Mouse (Mus musculus) stomach, postnatal 0 days (tissue): Measurements from ENCODE around the gene Ddc. TPM values are rescaled to one million over a fixed set of nuclear protein-coding genes. Genes with fewer than 3 reads are reported as not detected.

Experiments used
- ATAC-seq: fragments of 200-750 bp; cut with Nextera tagmentation; 2 replicates; pipeline ENCODE4 v1.8.0; 2017; ENCODE audit not compliant: low FRiP score, low TSS enrichment
- DNase-seq: peaks from one replicate; pipeline ENCODE4 v3.0.0-alpha.2; 2016; ENCODE audit warnings: low spot score
- H3K27ac ChIP-seq: fragments of 300-500 bp; sonication (generic); replicated peaks from 2 replicates; pipeline ENCODE4 v1.5.1; 2014; ENCODE audit warnings: mild to moderate bottlenecking, control low read depth
- H3K27me3 ChIP-seq: fragments of 300-500 bp; sonication (generic); 2 replicates; pipeline ENCODE4 v1.6.1; 2014; ENCODE audit warnings: low read length; ENCODE audit not compliant: control insufficient read depth, insufficient read depth
- H3K36me3 ChIP-seq: fragments of 300-500 bp; sonication (generic); 2 replicates; pipeline ENCODE4 v1.6.1; 2014; ENCODE audit warnings: low read length, mixed read lengths; ENCODE audit not compliant: control insufficient read depth, insufficient read depth
- H3K4me1 ChIP-seq: fragments of 300-500 bp; sonication (generic); replicated peaks from 2 replicates; pipeline ENCODE4 v1.6.1; 2014; ENCODE audit warnings: antibody characterized with exemption; ENCODE audit not compliant: control insufficient read depth, insufficient read depth
- H3K4me2 ChIP-seq: fragments of 300-500 bp; sonication (generic); replicated peaks from 2 replicates; pipeline ENCODE4 v1.6.1; 2014; ENCODE audit warnings: low read depth, mild to moderate bottlenecking, control low read depth, moderate library complexity
- H3K4me3 ChIP-seq: fragments of 300-500 bp; sonication (generic); 2 replicates; pipeline ENCODE4 v1.5.1; 2014; ENCODE audit warnings: low read depth, low read length, control low read depth
- H3K9ac ChIP-seq: fragments of 300-500 bp; sonication (generic); 2 replicates; pipeline ENCODE4 v1.6.1; 2014; ENCODE audit warnings: mild to moderate bottlenecking, low read length, control low read depth, mixed read lengths
- H3K9me3 ChIP-seq: fragments of 300-500 bp; sonication (generic); 2 replicates; pipeline ENCODE4 v1.6.1; 2016; ENCODE audit warnings: low read length; ENCODE audit not compliant: control insufficient read depth
- CTCF ChIP-seq: IDR thresholded peaks from 2 replicates; pipeline ENCODE4 v1.5.1; 2016; ENCODE audit warnings: antibody characterized with exemption, low read depth, mild to moderate bottlenecking, moderate library complexity
- EP300 ChIP-seq: optimal IDR thresholded peaks from 2 replicates; pipeline ENCODE3; 2016; ENCODE audit warnings: antibody characterized with exemption
- WGBS: fragments of 180-500 bp; shearing (Covaris S2); extraction: QIAGEN DNeasy Blood & Tissue Kit; methylation state at CpG from one replicate; pipeline ENCODE4 v1.1.7; 2014; 5-methylcytosine and 5-hydroxymethylcytosine counted together
- polyA plus RNA-seq: library from polyadenylated mRNA; unstranded; fragments of >200 nt; fragmentation: Nextera tagmentation; extraction: Ambion mirVana; gene quantifications from 2 replicates; pipeline ENCODE4 v1.2.1, GENCODE M21; 2015

Ddc gene
- polyA plus RNA-seq, 1 experiment from 2014 or later = 24.1 TPM

DNA sequence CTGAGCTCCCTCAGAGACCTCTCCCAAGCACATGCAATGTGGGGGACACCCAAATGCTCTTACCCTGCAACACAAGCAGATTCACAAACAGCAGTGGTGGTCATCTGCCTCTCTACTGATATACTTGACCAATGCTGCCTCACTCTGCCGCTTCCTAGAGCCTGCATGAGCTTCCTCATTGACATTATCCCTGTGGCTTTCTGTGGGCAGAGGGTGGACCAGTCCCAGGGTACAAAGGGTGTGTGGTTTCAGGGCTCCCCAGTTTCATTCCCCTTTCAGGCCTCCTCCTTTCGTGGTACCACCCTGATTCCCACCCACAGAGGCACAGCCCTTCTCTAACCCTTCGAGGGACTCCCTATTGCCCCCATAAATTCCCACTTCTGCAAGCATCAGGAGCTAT, 120.7 kb downstream of the Ddc start:
- Histone ChIP-seq H3K9me3 (no peaks in the 10 kb centered on the region), H3K9ac (no peak overlapping the region), H3K27me3 (no peaks in the 10 kb centered on the region), H3K4me3 (no peak overlapping the region), H3K36me3 (no peaks in the 10 kb centered on the region), H3K4me2 (no peak overlapping the region), H3K4me1 (no peaks in the 10 kb centered on the region), H3K27ac (no peak overlapping the region)
- ATAC-seq = no peak
- DNase-seq = no peak
- WGBS = 65% methylated on average over 3 of the region's 3 CpGs
- TF ChIP-seq CTCF (no peak), EP300 (no peak)

GRCm38 (mm10) chr11:11776822-11777174, 121.1 kb downstream of the Ddc start:
- Histone ChIP-seq H3K9ac (no peak overlapping the region), H3K36me3 (no peaks in the 10 kb centered on the region)

GRCm38 (mm10) chr11:11776071-11776821, 121.7 kb downstream of the Ddc start:
- no peaks in the 10 kb centered on the region for H3K4me1 ChIP-seq
- DNase-seq = no peak

More at GRCm38 (mm10) chr11:11776822-11777174, 121.1 kb downstream of the Ddc start:
- no peaks in the 10 kb centered on the region for H3K9me3 ChIP-seq
- DNase-seq = no peak
- no peak for ATAC-seq
- WGBS = 80% methylated on average over 7 of the region's 7 CpGs
- no peak overlapping the region for H3K4me2 ChIP-seq
- H3K4me3 ChIP-seq = no peak overlapping the region
- no peak overlapping the region for H3K27ac ChIP-seq
- H3K4me1 ChIP-seq = no peaks in the 10 kb centered on the region
- no peaks in the 10 kb centered on the region for H3K27me3 ChIP-seq
- no peak for TF ChIP-seq EP300

GRCm38 (mm10) chr11:11774893-11775292, 123.1 kb downstream of the Ddc start:
- H3K27ac ChIP-seq = no peak overlapping the region
- no peaks in the 10 kb centered on the region for H3K9me3 ChIP-seq
- no peak for ATAC-seq
- H3K4me3 ChIP-seq = no peak overlapping the region
- 86% methylated on average over 5 of the region's 5 CpGs for WGBS
- TF ChIP-seq EP300 (no peak), CTCF (no peak)
- H3K36me3 ChIP-seq = no peaks in the 10 kb centered on the region
- DNase-seq = no peak
- no peak overlapping the region for H3K9ac ChIP-seq
- H3K27me3 ChIP-seq = no peaks in the 10 kb centered on the region
- H3K4me2 ChIP-seq = no peak overlapping the region
- H3K4me1 ChIP-seq = no peaks in the 10 kb centered on the region

More at GRCm38 (mm10) chr11:11776071-11776821, 121.7 kb downstream of the Ddc start:
- no peaks in the 10 kb centered on the region for H3K27me3 ChIP-seq
- no peak for ATAC-seq
- no peak overlapping the region for H3K27ac ChIP-seq
- WGBS = 74% methylated on average over 4 of the region's 4 CpGs
- H3K9ac ChIP-seq = no peak overlapping the region
- no peaks in the 10 kb centered on the region for H3K36me3 ChIP-seq
- no peak overlapping the region for H3K4me3 ChIP-seq
- no peak overlapping the region for H3K4me2 ChIP-seq
- no peak for TF ChIP-seq EP300
- no peak for TF ChIP-seq CTCF
- H3K9me3 ChIP-seq = no peaks in the 10 kb centered on the region

DNA sequence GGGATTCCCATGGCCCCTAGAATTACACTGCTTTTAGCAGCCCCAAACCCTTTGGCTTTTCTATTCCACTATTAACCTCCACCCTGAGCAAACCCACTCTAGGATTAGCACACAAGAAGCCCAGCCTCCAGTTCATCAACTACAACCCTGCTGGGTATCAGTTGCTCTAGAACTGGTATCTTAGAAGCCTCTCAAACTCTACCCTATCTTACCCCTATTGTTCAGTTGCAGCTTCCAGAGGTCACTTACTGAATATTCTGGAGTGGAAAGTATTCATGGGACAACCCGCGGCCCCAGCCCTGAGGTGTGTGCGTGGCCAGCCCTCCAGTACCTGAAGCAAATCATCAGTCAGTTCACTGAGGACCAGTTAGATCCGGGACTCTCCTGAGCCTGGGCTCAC, 123.6 kb downstream of the Ddc start:
- Histone ChIP-seq H3K4me1 (no peaks in the 10 kb centered on the region), H3K27me3 (no peaks in the 10 kb centered on the region), H3K27ac (no peak overlapping the region), H3K9ac (no peak overlapping the region), H3K4me3 (no peak overlapping the region), H3K36me3 (no peaks in the 10 kb centered on the region), H3K4me2 (no peak overlapping the region), H3K9me3 (no peaks in the 10 kb centered on the region)
- ATAC-seq (no peak), DNase-seq (no peak)
- WGBS = 89% methylated on average over 4 of the region's 4 CpGs
- TF ChIP-seq EP300 (no peak), CTCF (no peak)

- Histone ChIP-seq H3K4me3 (no peak overlapping the region), H3K36me3 (no peaks in the 10 kb centered on the region), H3K4me2 (no peak overlapping the region), H3K4me1 (no peaks in the 10 kb centered on the region), H3K27ac (no peak overlapping the region), H3K9me3 (no peaks in the 10 kb centered on the region), H3K9ac (no peak overlapping the region), H3K27me3 (no peaks in the 10 kb centered on the region)
- WGBS = 84% methylated on average over 4 of the region's 4 CpGs
- DNase-seq (no peak), ATAC-seq (no peak)
- TF ChIP-seq CTCF (no peak), EP300 (no peak)
These were observed 125.7 kb downstream of the Ddc start for GRCm38 (mm10) chr11:11772196-11772595.
